Mouse (Mus musculus) T-helper 1 cell (primary cell): ENCODE measurements at regions not wholly inside any gene's neighbourhood (a gene's known extent, or its start where the extent isn't known, plus 50 kb on each side); places are given as distances from the start of the nearest gene placed in this dataset.

Experiments
- in situ Hi-C: fragments of 300-600 bp; cut with MboI, MseI; formaldehyde crosslinking; loops from one replicate; pipeline ENCODE4 v1.15.1; 2025; ENCODE audit warnings: high pct_unique_total_duplicates

GRCm38 (mm10) chr3:77051884-77052283 lies 977.8 kb downstream of the Fstl5 start:
- in situ Hi-C loops, result no loop called here

- in situ Hi-C loops, result no loop called here
These were observed 1001.0 kb downstream of the Fstl5 start for GRCm38 (mm10) chr3:77075055-77075454.

- in situ Hi-C loops, result no loop called here
These were observed 1017.7 kb downstream of the Fstl5 start for GRCm38 (mm10) chr3:77091812-77092211.

- in situ Hi-C loops, result no loop called here
These were observed 1038.9 kb downstream of the Fstl5 start for GRCm38 (mm10) chr3:77112969-77113368.

GRCm38 (mm10) chr3:77120581-77120980 lies 1046.5 kb downstream of the Fstl5 start:
- in situ Hi-C loops, result no loop called here

GRCm38 (mm10) chr3:77151636-77152035 lies 1077.6 kb downstream of the Fstl5 start:
- in situ Hi-C loops, result loop anchor here (10.0 kb wide), 1 partner anchor 467 kb away; no protein-coding TSS in a partner anchor

- in situ Hi-C loops, result no loop called here
These were observed 1123.8 kb downstream of the Fstl5 start for GRCm38 (mm10) chr3:77197828-77198227.

- in situ Hi-C loops, result no loop called here
These were observed 1124.2 kb downstream of the Fstl5 start for GRCm38 (mm10) chr3:77198265-77198664.

- in situ Hi-C loops, result no loop called here
These were observed 1151.9 kb downstream of the Fstl5 start for GRCm38 (mm10) chr3:77226007-77226406.
